Mouse (Mus musculus) granulocyte monocyte progenitor cell, adult 5-6 weeks (primary cell): ENCODE measurements around the gene Srcap. TPM values are rescaled to one million over a fixed set of nuclear protein-coding genes. Genes with fewer than 3 reads are reported as not detected.

Source experiments
- ATAC-seq: replicated peaks from 2 replicates; pipeline ENCODE4 v1.8.0; 2016; ENCODE audit warnings: mild to moderate bottlenecking, moderate TSS enrichment, inconsistent platforms; ENCODE audit not compliant: poor library complexity, severe bottlenecking
- total RNA-seq, 2 experiments: library from RNA; stranded (forward) in 1 of 2; stranded (reverse) in 1 of 2; fragments of 200-712, 200-1000 nt in 1 of 2; fragments of >200 nt in 1 of 2; fragmentation: Nextera tagmentation in 1 of 2; gene quantifications; 2 replicates each; pipeline ENCODE4 v1.2.3; 2014 to 2017

Gene Srcap
- total RNA-seq, 2 experiments from 2014 or later: 22.9 to 139 TPM

- ATAC-seq: peak; percentile 97
Observed at GRCm38 (mm10) chr7:127572895-127573471, 61.2 kb downstream of the Srcap start, which contains the start of gene Phkg2. Phkg2 (plus strand) TSS chr7:127573340.

DNA sequence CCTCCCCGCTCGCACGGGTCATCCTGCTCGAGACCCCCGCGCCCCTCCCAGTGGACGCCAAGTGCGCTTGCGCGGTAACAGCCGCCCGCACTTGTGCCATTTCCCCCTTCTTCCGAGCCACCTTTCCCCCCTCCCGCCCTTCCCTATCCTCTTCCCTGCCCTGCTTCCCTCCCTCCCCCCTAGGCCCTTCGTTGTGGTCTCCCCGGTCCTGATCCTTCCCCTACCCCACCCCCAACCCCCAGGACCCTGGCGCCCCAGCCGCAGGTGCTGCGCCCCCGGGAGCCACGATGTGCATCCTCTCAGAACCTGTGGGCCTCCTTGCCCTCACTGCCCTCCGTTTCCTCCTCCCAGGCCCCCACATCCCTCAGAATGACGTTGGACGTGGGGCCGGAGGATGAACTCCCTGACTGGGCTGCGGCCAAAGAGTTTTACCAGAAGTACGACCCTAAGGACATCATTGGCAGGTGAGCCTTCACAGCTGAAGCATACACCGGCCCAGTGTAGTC, 61.8 kb downstream of the Srcap start:
- ATAC-seq: peak; percentile 10; the same call in 1 of the 2 replicates

DNA sequence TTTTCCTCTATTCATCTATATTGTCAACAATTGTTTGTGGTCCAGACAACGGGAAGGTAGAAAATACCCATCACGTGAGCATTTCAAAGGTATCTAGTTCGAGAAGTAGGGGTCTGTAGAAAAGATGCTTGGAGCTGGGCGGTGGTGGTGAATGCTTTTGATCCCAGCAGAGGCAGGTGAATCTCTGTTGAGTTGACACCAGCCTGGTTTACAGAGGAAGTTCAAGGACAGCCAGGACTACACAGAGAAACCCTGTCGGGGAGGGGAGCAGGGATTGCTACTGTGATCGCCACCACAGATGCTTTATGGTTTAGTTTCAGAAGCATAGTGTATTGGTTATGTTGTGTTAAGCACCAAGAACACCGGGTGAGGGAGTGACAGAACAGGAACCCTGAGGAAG, 62.3 kb downstream of the Srcap start:
- no peak for ATAC-seq

GRCm38 (mm10) chr7:127583260-127583659, 71.5 kb downstream of the Srcap start:
- no peak for ATAC-seq

DNA sequence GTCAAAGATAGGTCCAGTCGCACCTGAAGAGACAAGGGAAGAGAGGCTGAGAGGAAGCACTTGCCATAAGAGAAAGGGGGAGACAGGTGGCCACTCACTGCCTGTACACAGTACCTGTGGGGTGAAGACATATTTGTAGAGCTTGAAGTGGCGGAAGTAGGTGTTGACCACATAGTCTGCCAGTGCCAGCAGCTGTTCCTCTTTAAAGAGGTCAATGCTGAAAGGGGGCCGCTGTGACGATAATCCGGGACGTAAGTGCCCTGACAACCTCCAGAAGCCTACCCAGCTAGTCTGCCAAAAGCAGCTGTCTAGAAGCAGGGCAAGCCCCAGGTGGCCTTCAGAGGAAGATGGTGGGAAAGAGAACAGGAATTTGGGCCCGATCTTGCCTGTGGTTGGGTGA, 73.2 kb downstream of the Srcap start:
- 0 out of 2 replicates have a peak, but pooled peaks have one; percentile 15 for ATAC-seq

DNA sequence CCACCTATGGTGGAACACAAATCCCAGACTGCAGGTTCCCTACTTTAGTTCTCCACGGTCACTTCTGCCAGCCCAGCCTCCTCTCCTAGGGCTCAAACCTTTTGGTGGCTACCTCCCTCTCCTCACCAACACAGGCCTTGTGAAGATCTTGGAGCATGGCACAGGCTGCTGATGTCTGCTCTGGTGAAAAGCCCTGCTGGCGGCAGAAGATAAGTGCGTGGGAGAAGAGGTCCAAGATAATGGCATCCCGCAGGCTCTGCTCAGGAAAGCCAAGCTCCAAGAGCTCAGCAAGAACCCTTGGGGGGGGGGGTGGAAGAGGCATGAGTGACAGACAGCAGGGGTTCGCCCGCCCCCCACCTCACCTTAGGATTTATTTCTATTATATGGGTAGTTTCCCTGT, 74.4 kb downstream of the Srcap start:
- ATAC-seq: no peak

DNA sequence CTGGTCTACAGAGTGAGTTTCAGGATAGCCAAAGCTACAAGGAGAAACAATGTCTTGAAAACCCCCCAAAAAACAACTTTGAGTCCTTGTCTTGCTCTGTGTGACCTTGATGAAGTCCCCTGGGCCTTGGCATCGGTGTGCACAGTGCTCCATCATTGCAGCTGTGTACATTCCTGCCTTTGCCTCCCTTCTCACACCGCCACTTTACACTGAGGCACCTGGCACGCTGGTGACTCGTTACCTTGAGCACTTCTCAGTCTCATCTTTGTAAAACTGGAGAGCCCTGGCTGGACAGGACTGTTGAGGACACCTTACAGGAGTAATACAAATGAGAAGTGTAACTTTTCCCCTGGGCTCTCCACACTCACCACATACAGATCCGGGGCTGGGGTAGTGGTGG, 75.4 kb downstream of the Srcap start:
- no peak for ATAC-seq

GRCm38 (mm10) chr7:127588011-127588871, 76.5 kb downstream of the Srcap start, which contains the start of the genes Ccdc189 and Rnf40:
Ccdc189 (minus strand) TSS chr7:127588595.
Rnf40 (plus strand) TSS chr7:127588767.
- peak; percentile 90 for ATAC-seq

- no peak for ATAC-seq
Observed at GRCm38 (mm10) chr7:127588901-127589300, 77.1 kb downstream of the Srcap start.

GRCm38 (mm10) chr7:127589637-127590036, 77.9 kb downstream of the Srcap start:
- no peak for ATAC-seq

- ATAC-seq: no peak
Observed at GRCm38 (mm10) chr7:127591108-127591507, 79.3 kb downstream of the Srcap start.

DNA sequence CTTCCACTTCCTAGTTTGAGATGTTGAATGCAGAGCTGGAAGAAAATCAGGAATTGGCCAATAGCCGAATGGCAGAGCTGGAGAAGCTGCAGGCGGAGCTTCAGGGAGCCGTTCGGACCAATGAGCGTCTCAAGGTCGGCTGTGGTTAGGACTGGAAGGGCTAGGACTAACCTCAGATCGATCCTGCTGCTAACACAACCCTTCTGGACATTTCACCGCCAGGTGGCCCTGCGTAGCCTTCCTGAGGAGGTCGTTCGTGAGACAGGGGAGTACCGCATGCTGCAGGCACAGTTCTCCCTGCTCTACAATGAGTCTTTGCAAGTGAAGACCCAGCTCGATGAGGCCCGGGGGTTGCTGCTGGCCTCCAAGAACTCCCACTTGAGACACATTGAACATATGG, 80.8 kb downstream of the Srcap start:
- no peak for ATAC-seq

DNA sequence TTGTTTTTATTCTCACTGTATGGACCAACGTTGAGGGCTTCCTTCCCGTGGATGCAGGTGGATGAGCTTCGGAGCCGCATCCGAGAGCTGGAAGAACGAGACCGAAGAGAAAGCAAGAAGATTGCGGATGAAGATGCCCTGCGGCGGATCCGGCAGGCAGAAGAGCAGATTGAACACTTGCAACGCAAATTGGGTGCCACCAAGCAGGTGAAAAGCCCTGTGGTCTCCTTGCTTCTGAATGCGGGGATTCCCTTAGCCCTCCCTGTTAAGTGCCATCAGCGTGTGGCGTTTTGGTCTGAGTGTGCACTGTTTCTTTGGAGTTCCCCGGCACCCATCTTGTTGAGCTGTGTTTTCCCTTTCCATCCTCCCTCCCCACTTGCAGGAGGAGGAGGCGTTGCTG, 85.0 kb downstream of the Srcap start:
- no peak for ATAC-seq

DNA sequence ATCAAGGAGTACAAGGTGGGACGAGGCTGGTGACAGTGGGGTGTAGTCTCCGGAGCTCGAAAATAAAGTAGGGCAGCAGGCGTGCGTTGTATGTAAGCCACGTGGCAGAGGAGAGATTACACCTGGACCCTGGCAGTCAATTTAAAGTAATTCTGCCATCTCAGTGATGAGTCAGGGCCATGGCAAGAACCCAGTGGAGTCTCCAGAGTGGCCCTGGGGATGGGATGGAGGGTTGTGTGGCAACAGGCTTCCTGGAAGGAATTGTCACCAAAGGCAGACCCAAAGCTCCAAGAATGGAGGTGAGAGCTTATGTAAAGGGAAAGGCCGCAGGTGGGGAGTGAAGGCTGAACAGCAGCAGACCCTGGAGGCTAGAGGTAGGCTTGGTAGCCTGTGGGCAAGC, 88.8 kb downstream of the Srcap start:
- no peak for ATAC-seq

DNA sequence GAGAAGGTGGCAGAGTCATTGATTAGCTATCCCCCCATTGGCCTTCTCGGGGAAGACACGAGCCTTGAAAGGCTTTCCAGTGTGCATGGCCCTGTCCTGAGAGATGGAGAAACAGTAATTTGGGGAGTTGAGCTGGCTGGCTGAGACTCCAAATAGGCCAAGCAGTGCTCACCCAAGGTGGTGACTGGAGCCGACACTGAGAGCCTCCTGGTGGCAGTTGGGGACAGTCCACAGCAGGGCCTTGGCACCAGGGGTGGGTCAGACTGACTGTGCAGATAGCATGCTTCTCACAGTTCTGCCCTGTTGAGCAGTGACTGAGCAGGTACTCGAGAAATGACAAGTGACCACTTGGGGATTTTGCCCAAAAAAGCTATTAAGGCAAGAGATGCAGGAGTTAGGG, 90.0 kb downstream of the Srcap start:
- no peak for ATAC-seq

DNA sequence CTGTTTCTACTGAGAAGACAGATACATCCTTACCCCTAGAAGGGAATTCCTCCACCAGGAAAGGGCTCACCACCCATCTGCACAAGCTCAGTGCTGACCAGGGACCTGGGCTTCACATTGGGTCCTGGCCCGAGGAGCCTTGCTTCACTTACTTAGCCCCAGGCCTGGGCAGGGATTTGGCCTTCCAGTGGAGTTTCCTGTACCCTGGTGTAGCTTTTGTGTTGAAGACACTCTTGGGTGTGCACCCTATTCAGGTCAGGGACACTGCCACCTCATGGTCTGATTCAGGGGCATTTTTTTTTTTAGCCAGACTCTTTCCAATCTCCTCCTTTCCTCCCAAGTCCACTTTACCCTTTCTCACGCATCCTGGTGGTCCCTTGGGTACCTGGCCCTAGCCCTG, 91.1 kb downstream of the Srcap start:
- ATAC-seq: no peak

DNA sequence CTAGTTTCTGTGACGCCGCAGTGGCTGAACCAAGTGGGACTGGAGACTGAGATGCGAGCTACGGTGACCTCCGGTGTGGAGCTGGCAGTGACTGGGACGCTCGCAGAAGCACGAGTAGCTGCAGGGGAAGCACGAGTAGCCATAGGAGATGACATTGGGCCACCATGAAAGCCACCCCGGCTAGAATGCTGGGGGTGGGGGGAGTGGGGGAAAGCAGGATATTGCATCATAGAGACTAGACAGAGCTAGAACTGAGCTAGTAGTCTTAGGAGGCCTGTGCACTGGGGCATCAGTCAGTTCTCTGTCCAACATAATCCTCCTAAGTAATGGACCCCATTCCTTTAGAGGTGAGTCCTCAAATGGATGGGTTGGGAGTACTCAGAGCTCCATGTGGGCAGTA, 92.5 kb downstream of the Srcap start:
- ATAC-seq: peak; percentile 81

DNA sequence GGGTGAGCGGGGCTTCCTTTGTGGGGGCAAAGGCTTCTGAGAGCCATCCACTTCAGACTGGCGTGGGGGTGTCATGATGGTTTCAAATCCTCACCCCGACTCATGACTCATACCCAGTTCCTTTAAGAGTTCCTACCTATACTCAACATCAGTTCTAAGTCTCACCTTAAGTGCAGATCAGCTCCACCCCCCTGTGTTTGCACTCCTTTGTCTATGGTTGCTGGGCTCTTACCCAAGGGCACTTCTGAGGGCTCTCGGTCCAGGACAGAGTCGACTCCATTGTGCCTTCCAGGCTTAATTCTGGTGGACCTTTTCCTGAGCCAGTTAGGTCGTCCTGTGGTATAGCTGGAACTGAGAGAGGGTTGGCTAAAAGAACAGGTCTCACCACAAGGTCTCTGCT, 95.4 kb downstream of the Srcap start:
- no peak for ATAC-seq
